Mouse (Mus musculus): Measurements from ENCODE around the gene Olfr281. TPM values are rescaled to one million over a fixed set of nuclear protein-coding genes. Genes with fewer than 3 reads are reported as not detected.
"Not testable (repeated sequence)": the region's sequence is repeated elsewhere in the genome, so short reads cannot be mapped to it uniquely, and the experiment has no call there.

The Olfr281 gene
- not detected in 2 replicates for polyA plus RNA-seq (2015; fragmentation: Nextera tagmentation; extraction: Ambion mirVana)

GRCm38 (mm10) chr15:98452288-98452687, at the start of gene Olfr281:
Gene Olfr281, plus strand, starts transcription at chr15:98452588.
- no peak for TF ChIP-seq CTCF (IDR thresholded peaks at IDR 0.05; ENCODE audit: low read depth)
- 0 out of 2 replicates have a peak, but pooled peaks cover 3% of the 10 kb centered on the region for H3K4me1 ChIP-seq (replicated peaks; ENCODE audit: control insufficient read depth, insufficient read depth, low read length)
- no peak within 1 kb of the TSS for H3K27ac ChIP-seq (ENCODE audit: low read depth, low read length)
- H3K36me3 ChIP-seq (ENCODE audit: control insufficient read depth, insufficient read depth), result no peaks in the 10 kb centered on the region
- no peak within 1 kb of the TSS for H3K4me3 ChIP-seq (ENCODE audit: low read depth, low read length)
- no peak for ATAC-seq
- no peak within 1 kb of the TSS for H3K4me2 ChIP-seq (replicated peaks; ENCODE audit: low read depth)
- no peak within 1 kb of the TSS for H3K9ac ChIP-seq (ENCODE audit: low read depth, low read length)
- no peaks in the 10 kb centered on the region for H3K27me3 ChIP-seq (replicated peaks; ENCODE audit: control insufficient read depth, insufficient read depth, low read length)
- WGBS, result 89% methylated on average over 7 of the region's 7 CpGs
- no peaks in the 10 kb centered on the region for H3K9me3 ChIP-seq (ENCODE audit: control insufficient read depth)

- H3K27ac ChIP-seq (ENCODE audit: low read depth, low read length), result no peak overlapping the region
- TF ChIP-seq CTCF (IDR thresholded peaks at IDR 0.05; ENCODE audit: low read depth), result peak; percentile 45
- no peaks in the 10 kb centered on the region for H3K4me1 ChIP-seq (replicated peaks; ENCODE audit: control insufficient read depth, insufficient read depth, low read length)
- H3K4me3 ChIP-seq (ENCODE audit: low read depth, low read length), result no peak overlapping the region
- H3K9ac ChIP-seq (ENCODE audit: low read depth, low read length), result no peak overlapping the region
- H3K36me3 ChIP-seq (ENCODE audit: control insufficient read depth, insufficient read depth), result no peaks in the 10 kb centered on the region
- WGBS, result 70% methylated on average over 17 of the region's 17 CpGs
- no peak overlapping the region for H3K4me2 ChIP-seq (replicated peaks; ENCODE audit: low read depth)
- no peak for ATAC-seq
- no peaks in the 10 kb centered on the region for H3K9me3 ChIP-seq (ENCODE audit: control insufficient read depth)
- no peaks in the 10 kb centered on the region for H3K27me3 ChIP-seq (replicated peaks; ENCODE audit: control insufficient read depth, insufficient read depth, low read length)
These were observed 43.9 kb upstream of the Olfr281 start for GRCm38 (mm10) chr15:98408406-98409060.

- Histone ChIP-seq H3K4me2 (replicated peaks; ENCODE audit: low read depth) (no peak overlapping the region), H3K27me3 (replicated peaks; ENCODE audit: control insufficient read depth, insufficient read depth, low read length) (no peaks in the 10 kb centered on the region), H3K9me3 (ENCODE audit: control insufficient read depth) (no peaks in the 10 kb centered on the region), H3K4me1 (replicated peaks; ENCODE audit: control insufficient read depth, insufficient read depth, low read length) (no peaks in the 10 kb centered on the region), H3K4me3 (ENCODE audit: low read depth, low read length) (no peak overlapping the region), H3K9ac (ENCODE audit: low read depth, low read length) (no peak overlapping the region), H3K36me3 (ENCODE audit: control insufficient read depth, insufficient read depth) (no peaks in the 10 kb centered on the region), H3K27ac (ENCODE audit: low read depth, low read length) (no peak overlapping the region)
- no peak for TF ChIP-seq CTCF (IDR thresholded peaks at IDR 0.05; ENCODE audit: low read depth)
- WGBS, result 94% methylated on average over 2 of the region's 2 CpGs
- ATAC-seq, result no peak
These were observed 42.8 kb upstream of the Olfr281 start for GRCm38 (mm10) chr15:98409635-98410034.

- no peak for TF ChIP-seq CTCF (IDR thresholded peaks at IDR 0.05; ENCODE audit: low read depth)
- H3K27ac ChIP-seq (ENCODE audit: low read depth, low read length), result no peak overlapping the region
- no peaks in the 10 kb centered on the region for H3K27me3 ChIP-seq (replicated peaks; ENCODE audit: control insufficient read depth, insufficient read depth, low read length)
- 94% methylated on average over 9 of the region's 9 CpGs for WGBS
- H3K4me2 ChIP-seq (replicated peaks; ENCODE audit: low read depth), result no peak overlapping the region
- no peak overlapping the region for H3K9ac ChIP-seq (ENCODE audit: low read depth, low read length)
- no peak overlapping the region for H3K4me3 ChIP-seq (ENCODE audit: low read depth, low read length)
- no peak for ATAC-seq
- H3K36me3 ChIP-seq (ENCODE audit: control insufficient read depth, insufficient read depth), result no peaks in the 10 kb centered on the region
- no peaks in the 10 kb centered on the region for H3K9me3 ChIP-seq (ENCODE audit: control insufficient read depth)
- H3K4me1 ChIP-seq (replicated peaks; ENCODE audit: control insufficient read depth, insufficient read depth, low read length), result no peaks in the 10 kb centered on the region
These were observed 42.1 kb upstream of the Olfr281 start for GRCm38 (mm10) chr15:98410249-98410648.

- no peaks in the 10 kb centered on the region for H3K4me1 ChIP-seq (replicated peaks; ENCODE audit: control insufficient read depth, insufficient read depth, low read length)
- no peaks in the 10 kb centered on the region for H3K36me3 ChIP-seq (ENCODE audit: control insufficient read depth, insufficient read depth)
- no peak overlapping the region for H3K4me3 ChIP-seq (ENCODE audit: low read depth, low read length)
- H3K27me3 ChIP-seq (replicated peaks; ENCODE audit: control insufficient read depth, insufficient read depth, low read length), result no peaks in the 10 kb centered on the region
- no peak for TF ChIP-seq CTCF (IDR thresholded peaks at IDR 0.05; ENCODE audit: low read depth)
- no peak overlapping the region for H3K27ac ChIP-seq (ENCODE audit: low read depth, low read length)
- ATAC-seq, result no peak
- WGBS, result 59% methylated on average over 4 of the region's 4 CpGs
- no peak overlapping the region for H3K9ac ChIP-seq (ENCODE audit: low read depth, low read length)
- H3K4me2 ChIP-seq (replicated peaks; ENCODE audit: low read depth), result no peak overlapping the region
- H3K9me3 ChIP-seq (ENCODE audit: control insufficient read depth), result no peaks in the 10 kb centered on the region
These were observed 36.4 kb upstream of the Olfr281 start for GRCm38 (mm10) chr15:98415996-98416395.

- not testable (repeated sequence) for H3K27me3 ChIP-seq (replicated peaks; ENCODE audit: control insufficient read depth, insufficient read depth, low read length); H3K9me3 ChIP-seq (ENCODE audit: control insufficient read depth); H3K27ac ChIP-seq (ENCODE audit: low read depth, low read length); H3K36me3 ChIP-seq (ENCODE audit: control insufficient read depth, insufficient read depth); H3K9ac ChIP-seq (ENCODE audit: low read depth, low read length); H3K4me3 ChIP-seq (ENCODE audit: low read depth, low read length); H3K4me2 ChIP-seq (replicated peaks; ENCODE audit: low read depth); ATAC-seq; H3K4me1 ChIP-seq (replicated peaks; ENCODE audit: control insufficient read depth, insufficient read depth, low read length)
These were observed 35.6 kb upstream of the Olfr281 start for GRCm38 (mm10) chr15:98416802-98417201.

GRCm38 (mm10) chr15:98417285-98417684, 35.1 kb upstream of the Olfr281 start:
- WGBS, result 11% methylated on average over 1 of the region's 3 CpGs
- H3K9ac ChIP-seq (ENCODE audit: low read depth, low read length); H3K27me3 ChIP-seq (replicated peaks; ENCODE audit: control insufficient read depth, insufficient read depth, low read length): not testable (repeated sequence)

More at GRCm38 (mm10) chr15:98417285-98417684, 35.1 kb upstream of the Olfr281 start:
- TF ChIP-seq CTCF (IDR thresholded peaks at IDR 0.05; ENCODE audit: low read depth), result peak; percentile 60
- H3K4me3 ChIP-seq (ENCODE audit: low read depth, low read length); H3K4me2 ChIP-seq (replicated peaks; ENCODE audit: low read depth); H3K36me3 ChIP-seq (ENCODE audit: control insufficient read depth, insufficient read depth); H3K9me3 ChIP-seq (ENCODE audit: control insufficient read depth); H3K27ac ChIP-seq (ENCODE audit: low read depth, low read length); ATAC-seq; H3K4me1 ChIP-seq (replicated peaks; ENCODE audit: control insufficient read depth, insufficient read depth, low read length): not testable (repeated sequence)

All from intestine, postnatal 0 days (tissue).